Comparison of ENCODE assay signal across 8 mouse cellular contexts in genomic region chr4:82537279-82537967, GRCm38 (mm10).
A peak's percentile ranks its signal among the peaks of the same experiment; 100 is the strongest.
DNase-seq lines count a peak whose midpoint lies in the region; ATAC-seq and TF ChIP-seq lines count a peak whose summit lies in the region.

No protein-coding gene starts in this region.

- peaks cover 8% of the 10 kb centered on the region for H3K4me1 ChIP-seq in lung, adult 2 months (ENCODE audit: control insufficient read depth, insufficient read depth, low read length)
- peaks cover 86% of the 10 kb centered on the region for H3K4me1 ChIP-seq in heart, embryonic 13.5 days
- H3K4me1 ChIP-seq in kidney, embryonic 15.5 days = peaks cover 39% of the 10 kb centered on the region
- peaks cover 13% of the 10 kb centered on the region; the same call in 1 of the 2 replicates for H3K4me1 ChIP-seq in lung, postnatal 0 days (ENCODE audit: insufficient read depth, low read depth, low read length)
- H3K4me1 ChIP-seq in stomach, embryonic 15.5 days = peaks cover 26% of the 10 kb centered on the region

- no peaks in the 10 kb centered on the region for H3K9me3 ChIP-seq in heart, embryonic 13.5 days
- H3K9me3 ChIP-seq in kidney, embryonic 15.5 days (replicated peaks) = no peaks in the 10 kb centered on the region
- H3K9me3 ChIP-seq in lung, postnatal 0 days (ENCODE audit: low read length) = no peaks in the 10 kb centered on the region
- no peaks in the 10 kb centered on the region for H3K9me3 ChIP-seq in stomach, embryonic 15.5 days

- TF ChIP-seq POLR2A in lung, adult 2 months (IDR thresholded peaks at IDR 0.05; ENCODE audit: borderline replicate concordance, extremely low read depth, low read depth, low read length) = no peak

- peak overlapping the region; percentile 76 for H3K27ac ChIP-seq in heart, embryonic 13.5 days (replicated peaks)
- no peak overlapping the region for H3K27ac ChIP-seq in kidney, embryonic 15.5 days
- peak overlapping the region; percentile 79 for H3K27ac ChIP-seq in lung, postnatal 0 days (ENCODE audit: low read length)
- 0 out of 2 replicates have a peak overlapping the region, but pooled peaks have one; percentile 48 for H3K27ac ChIP-seq in stomach, embryonic 15.5 days

- no peak for ATAC-seq in heart, embryonic 13.5 days (ENCODE audit: extremely low read depth, insufficient number of reproducible peaks, low FRiP score, low TSS enrichment)
- ATAC-seq in kidney, embryonic 15.5 days (replicated peaks; ENCODE audit: low FRiP score) = no peak
- ATAC-seq in lung, postnatal 0 days = peak; percentile 50; the same call in 1 of the 2 replicates
- ATAC-seq in stomach, embryonic 15.5 days (ENCODE audit: insufficient read depth, low FRiP score, low read depth) = no peak
- ATAC-seq in erythroblast, adult 5-6 weeks (replicated peaks; ENCODE audit: low FRiP score, poor library complexity, severe bottlenecking) = no peak

- peak; percentile 50 for DNase-seq in lung, adult 2 months
- DNase-seq in lung, adult 18-20 months = no peak
- peak; percentile 75 for DNase-seq in embryo, embryonic 9.5 days (ENCODE audit: extremely low spot score)
- DNase-seq in lung, postnatal 0 days (ENCODE audit: low spot score) = peak; percentile 44

- H3K9ac ChIP-seq in heart, embryonic 13.5 days = peak overlapping the region; percentile 90
- H3K9ac ChIP-seq in kidney, embryonic 15.5 days = peak overlapping the region; percentile 25; the same call in 1 of the 2 replicates
- peak overlapping the region; percentile 43 for H3K9ac ChIP-seq in lung, postnatal 0 days (replicated peaks; ENCODE audit: low read depth)
- peak overlapping the region; percentile 11 for H3K9ac ChIP-seq in stomach, embryonic 15.5 days

- peak overlapping the region; percentile 97 for H3K4me2 ChIP-seq in heart, embryonic 13.5 days
- peak overlapping the region; percentile 75 for H3K4me2 ChIP-seq in kidney, embryonic 15.5 days
- peak overlapping the region; percentile 87 for H3K4me2 ChIP-seq in lung, postnatal 0 days (replicated peaks; ENCODE audit: low read depth, low read length)
- H3K4me2 ChIP-seq in stomach, embryonic 15.5 days = peak overlapping the region; percentile 62

- H3K36me3 ChIP-seq in heart, embryonic 13.5 days = no peaks in the 10 kb centered on the region
- H3K36me3 ChIP-seq in kidney, embryonic 15.5 days = no peaks in the 10 kb centered on the region
- H3K36me3 ChIP-seq in lung, postnatal 0 days (ENCODE audit: insufficient read depth, low read length) = no peaks in the 10 kb centered on the region
- H3K36me3 ChIP-seq in stomach, embryonic 15.5 days = no peaks in the 10 kb centered on the region

- no peaks in the 10 kb centered on the region for H3K27me3 ChIP-seq in heart, embryonic 13.5 days (replicated peaks)
- H3K27me3 ChIP-seq in kidney, embryonic 15.5 days = peaks cover 78% of the 10 kb centered on the region
- H3K27me3 ChIP-seq in lung, postnatal 0 days (replicated peaks; ENCODE audit: insufficient read depth, low read length) = no peaks in the 10 kb centered on the region; the same call in 1 of the 2 replicates
- 0 out of 2 replicates have a peak, but pooled peaks cover 4% of the 10 kb centered on the region for H3K27me3 ChIP-seq in stomach, embryonic 15.5 days (replicated peaks)

- WGBS in lung, adult 2 months = 7% methylated on average over 28 of the region's 28 CpGs
- 2% methylated on average over 28 of the region's 28 CpGs for WGBS in heart, embryonic 13.5 days
- 2% methylated on average over 28 of the region's 28 CpGs for WGBS in kidney, embryonic 15.5 days
- WGBS in lung, postnatal 0 days = 5% methylated on average over 28 of the region's 28 CpGs
- 4% methylated on average over 28 of the region's 28 CpGs for WGBS in stomach, embryonic 15.5 days

- no peak for TF ChIP-seq EP300 in lung, postnatal 0 days (IDR thresholded peaks at IDR 0.05)

- TF ChIP-seq CTCF in lung, adult 2 months (IDR thresholded peaks at IDR 0.05; ENCODE audit: insufficient read depth, low read length) = no peak
- TF ChIP-seq CTCF in lung, postnatal 0 days (IDR thresholded peaks at IDR 0.05) = no peak

- peak overlapping the region; percentile 26 for H3K4me3 ChIP-seq in lung, adult 2 months (replicated peaks; ENCODE audit: extremely low read depth, low read depth, low read length)
- peak overlapping the region; percentile 58 for H3K4me3 ChIP-seq in heart, embryonic 13.5 days
- peak overlapping the region; percentile 41 for H3K4me3 ChIP-seq in kidney, embryonic 15.5 days (replicated peaks)
- H3K4me3 ChIP-seq in lung, postnatal 0 days (ENCODE audit: low read depth, low read length) = peak overlapping the region; percentile 45
- H3K4me3 ChIP-seq in stomach, embryonic 15.5 days (replicated peaks) = peak overlapping the region; percentile 31

Comparison
In these comparisons a context has a peak if more than half of its experiments do, and no peak if none do; other contexts are left out.
1. DNase-seq: peak in lung, adult 2 months (single experiment), embryo, embryonic 9.5 days (single experiment) and lung, postnatal 0 days (single experiment); none in lung, adult 18-20 months (0 of 2).
2. H3K9ac ChIP-seq: peak in every context shown above with its lines; median percentile 90 in heart, embryonic 13.5 days; 43 in lung, postnatal 0 days; 25 in kidney, embryonic 15.5 days; 11 in stomach, embryonic 15.5 days.
3. Peak in every context shown above with its lines, with median percentiles within 50 percentile points of each other: H3K4me3 ChIP-seq and H3K4me2 ChIP-seq.